Mouse (Mus musculus): ENCODE results near the gene Rccd1.

DNA sequence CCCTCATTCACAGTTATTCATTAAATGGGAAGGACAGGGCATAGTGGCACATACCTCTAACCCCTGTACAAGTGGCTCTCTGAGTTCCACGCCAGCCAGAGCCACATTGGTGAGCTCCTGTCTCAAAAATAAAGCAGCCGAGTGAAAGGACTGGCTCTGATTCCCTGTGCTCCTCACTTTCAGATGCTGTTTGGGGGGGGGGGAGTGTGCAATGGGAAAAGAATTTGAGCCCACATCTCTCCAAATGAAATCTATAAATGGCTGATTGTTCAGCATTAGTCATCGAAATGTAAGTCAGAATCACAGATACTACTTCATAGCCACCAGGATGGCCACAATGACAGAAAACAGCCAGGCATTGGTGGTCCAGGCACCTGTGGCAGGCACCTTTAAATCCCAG, 27.2 kb downstream of the Rccd1 start:
- TF ChIP-seq CTCF (IDR thresholded peaks at IDR 0.05; ENCODE audit: low read depth) (no peak), EP300 (optimal IDR thresholded peaks at IDR 0.05) (no peak)
